Mouse (Mus musculus): ENCODE measurements around the gene D1Ertd622e. TPM values are rescaled to one million over a fixed set of nuclear protein-coding genes. Genes with fewer than 3 reads are reported as not detected.
A peak's percentile ranks its signal among the peaks of the same experiment; 100 is the strongest.
"Not testable (repeated sequence)": the region's sequence is repeated elsewhere in the genome, so short reads cannot be mapped to it uniquely, and the experiment has no call there.

D1Ertd622e gene
- polyA plus RNA-seq, 1 experiment from 2014 or later, result 42.4 TPM

DNA sequence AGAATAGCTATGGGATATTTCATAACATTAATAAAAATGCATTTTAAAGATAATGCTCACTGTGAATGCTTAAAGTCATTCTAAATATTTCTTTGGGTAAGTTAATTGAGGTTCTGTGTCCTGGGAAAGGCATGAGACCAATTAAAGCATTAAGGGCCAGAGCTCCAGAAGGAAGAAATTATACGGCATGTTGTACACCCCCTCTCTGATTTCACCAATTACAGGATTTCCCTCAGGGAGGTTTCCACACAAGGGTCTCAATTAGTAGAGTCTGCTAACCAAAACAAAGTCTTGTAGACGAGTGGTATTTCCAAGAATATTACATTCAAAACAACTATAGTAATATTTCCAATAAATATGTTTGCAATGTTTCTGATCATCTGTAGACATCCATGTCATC is 50.1 kb downstream of the D1Ertd622e start:
- 63% methylated on average over 2 of the region's 2 CpGs for WGBS (ENCODE audit: insufficient replicate concordance)
- no peaks in the 10 kb centered on the region for H3K9me3 ChIP-seq (replicated peaks)
- H3K27me3 ChIP-seq (replicated peaks), result no peaks in the 10 kb centered on the region
- no peaks in the 10 kb centered on the region for H3K36me3 ChIP-seq
- H3K4me3 ChIP-seq, result no peak overlapping the region
- no peaks in the 10 kb centered on the region for H3K4me1 ChIP-seq
- no peak overlapping the region for H3K9ac ChIP-seq
- no peak overlapping the region for H3K4me2 ChIP-seq
- H3K27ac ChIP-seq, result no peak overlapping the region
- no peak for ATAC-seq

DNA sequence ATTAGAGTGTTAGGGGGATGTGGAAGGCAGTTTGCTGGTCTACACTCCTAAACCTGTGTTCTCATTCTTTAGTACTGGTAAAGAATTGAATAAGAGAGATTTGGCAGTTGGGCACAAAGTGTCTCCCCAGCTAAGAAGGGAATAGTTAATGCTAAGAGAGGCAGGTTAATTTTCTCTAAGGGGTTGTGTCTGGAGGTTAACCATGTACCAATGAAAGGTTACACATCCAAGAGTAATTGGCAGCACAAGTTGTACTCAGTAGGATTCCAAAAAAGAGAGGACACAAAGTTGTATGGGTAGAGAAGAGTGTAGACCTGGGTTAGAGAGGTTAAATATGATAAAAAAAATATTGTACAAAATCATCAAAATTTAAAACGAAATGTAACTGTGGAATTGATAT is 58.5 kb downstream of the D1Ertd622e start:
- ATAC-seq, result no peak
- WGBS (ENCODE audit: insufficient replicate concordance), result 53% methylated on average over 1 of the region's 1 CpGs
- H3K9me3 ChIP-seq (replicated peaks), result no peaks in the 10 kb centered on the region
- no peak overlapping the region for H3K4me3 ChIP-seq
- no peak overlapping the region for H3K27ac ChIP-seq
- H3K36me3 ChIP-seq, result no peaks in the 10 kb centered on the region
- H3K4me1 ChIP-seq, result no peaks in the 10 kb centered on the region
- H3K9ac ChIP-seq, result no peak overlapping the region
- H3K4me2 ChIP-seq, result no peak overlapping the region
- no peaks in the 10 kb centered on the region for H3K27me3 ChIP-seq (replicated peaks)

GRCm38 (mm10) chr1:97600371-97600770 is 61.5 kb downstream of the D1Ertd622e start:
- Histone ChIP-seq H3K36me3 (no peaks in the 10 kb centered on the region), H3K27me3 (replicated peaks) (no peaks in the 10 kb centered on the region), H3K4me1 (no peaks in the 10 kb centered on the region), H3K9me3 (replicated peaks) (no peaks in the 10 kb centered on the region), H3K9ac (no peak overlapping the region), H3K27ac (no peak overlapping the region), H3K4me3 (no peak overlapping the region), H3K4me2 (no peak overlapping the region)
- no peak for ATAC-seq
- 48% methylated on average over 2 of the region's 2 CpGs for WGBS (ENCODE audit: insufficient replicate concordance)

GRCm38 (mm10) chr1:97599101-97599500 is 62.8 kb downstream of the D1Ertd622e start:
- H3K4me1 ChIP-seq, result no peaks in the 10 kb centered on the region
- WGBS (ENCODE audit: insufficient replicate concordance), result 82% methylated on average over 3 of the region's 3 CpGs
- ATAC-seq, result no peak
- H3K4me3 ChIP-seq, result no peak overlapping the region
- H3K9me3 ChIP-seq (replicated peaks), result no peaks in the 10 kb centered on the region
- no peak overlapping the region for H3K4me2 ChIP-seq
- no peaks in the 10 kb centered on the region for H3K27me3 ChIP-seq (replicated peaks)
- no peaks in the 10 kb centered on the region for H3K36me3 ChIP-seq
- no peak overlapping the region for H3K9ac ChIP-seq
- no peak overlapping the region for H3K27ac ChIP-seq

- Histone ChIP-seq H3K4me3 (no peak overlapping the region), H3K36me3 (no peaks in the 10 kb centered on the region), H3K27ac (no peak overlapping the region), H3K9ac (no peak overlapping the region), H3K9me3 (replicated peaks) (no peaks in the 10 kb centered on the region), H3K27me3 (replicated peaks) (no peaks in the 10 kb centered on the region), H3K4me2 (no peak overlapping the region), H3K4me1 (peaks cover 4% of the 10 kb centered on the region)
- no peak for ATAC-seq
- 51% methylated on average over 3 of the region's 3 CpGs for WGBS (ENCODE audit: insufficient replicate concordance)
Observed at GRCm38 (mm10) chr1:97588561-97588960, 73.3 kb downstream of the D1Ertd622e start.

- Histone ChIP-seq H3K4me1 (peaks cover 4% of the 10 kb centered on the region), H3K4me2 (no peak overlapping the region), H3K27ac (no peak overlapping the region), H3K4me3 (no peak overlapping the region), H3K9ac (no peak overlapping the region), H3K36me3 (no peaks in the 10 kb centered on the region), H3K9me3 (replicated peaks) (no peaks in the 10 kb centered on the region), H3K27me3 (replicated peaks) (no peaks in the 10 kb centered on the region)
- ATAC-seq, result peak; percentile 57
Observed at GRCm38 (mm10) chr1:97585106-97585505, 76.8 kb downstream of the D1Ertd622e start.

DNA sequence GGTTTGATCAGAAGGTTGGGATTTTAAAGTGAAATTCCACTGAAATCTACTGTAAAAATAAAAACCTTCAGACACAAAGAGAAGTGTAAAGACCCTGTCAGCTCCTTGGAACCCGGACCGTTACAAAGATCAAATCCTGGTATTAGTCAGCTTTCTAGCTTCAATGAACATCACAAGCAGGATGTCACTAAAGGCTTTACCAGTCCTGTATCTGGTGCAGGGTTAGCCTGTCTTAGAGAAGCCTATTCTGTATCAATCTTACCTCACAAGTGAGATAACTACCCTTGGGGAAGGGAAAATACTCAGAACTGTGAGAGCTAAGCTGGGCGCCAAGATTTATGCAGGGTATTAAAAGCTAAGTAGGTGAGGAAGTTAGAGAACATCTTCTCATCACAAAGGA is 77.7 kb downstream of the D1Ertd622e start:
- H3K9me3 ChIP-seq (replicated peaks), result no peaks in the 10 kb centered on the region
- no peaks in the 10 kb centered on the region for H3K36me3 ChIP-seq
- H3K27ac ChIP-seq, result no peak overlapping the region
- no peaks in the 10 kb centered on the region for H3K27me3 ChIP-seq (replicated peaks)
- peaks cover 4% of the 10 kb centered on the region for H3K4me1 ChIP-seq
- H3K9ac ChIP-seq, result no peak overlapping the region
- ATAC-seq, result no peak
- 71% methylated on average over 3 of the region's 3 CpGs for WGBS (ENCODE audit: insufficient replicate concordance)
- no peak overlapping the region for H3K4me2 ChIP-seq
- H3K4me3 ChIP-seq, result no peak overlapping the region

DNA sequence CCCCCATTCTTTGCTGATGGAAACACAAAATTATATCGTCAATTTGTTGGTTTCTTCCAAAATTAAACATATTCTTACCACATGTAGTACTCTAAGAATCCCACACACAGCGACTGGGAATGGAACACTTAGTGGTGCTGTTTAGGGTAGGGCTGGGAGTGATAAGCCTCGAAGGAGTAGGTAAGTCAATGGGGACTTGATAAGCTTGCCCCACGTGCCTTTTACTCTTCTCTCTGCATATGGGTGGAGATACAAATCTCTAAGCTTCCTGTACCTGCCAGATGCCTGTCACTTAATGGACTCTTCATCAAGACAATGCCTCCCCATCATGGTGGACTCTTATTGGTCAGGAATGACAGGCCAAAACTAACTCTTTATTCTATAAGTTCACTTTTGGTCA is 78.8 kb downstream of the D1Ertd622e start:
- H3K4me1 ChIP-seq, result peaks cover 4% of the 10 kb centered on the region
- no peak for ATAC-seq
- H3K36me3 ChIP-seq, result no peaks in the 10 kb centered on the region
- no peak overlapping the region for H3K4me3 ChIP-seq
- no peaks in the 10 kb centered on the region for H3K9me3 ChIP-seq (replicated peaks)
- H3K4me2 ChIP-seq, result no peak overlapping the region
- H3K27ac ChIP-seq, result no peak overlapping the region
- H3K27me3 ChIP-seq (replicated peaks), result no peaks in the 10 kb centered on the region
- no peak overlapping the region for H3K9ac ChIP-seq
- WGBS (ENCODE audit: insufficient replicate concordance), result 48% methylated on average over 4 of the region's 4 CpGs

GRCm38 (mm10) chr1:97580680-97581079 is 81.2 kb downstream of the D1Ertd622e start:
- not testable (repeated sequence) for H3K9ac ChIP-seq; H3K4me2 ChIP-seq; ATAC-seq; H3K27ac ChIP-seq; H3K36me3 ChIP-seq; H3K9me3 ChIP-seq (replicated peaks); H3K4me1 ChIP-seq; H3K4me3 ChIP-seq; H3K27me3 ChIP-seq (replicated peaks)

GRCm38 (mm10) chr1:97580270-97580669 is 81.6 kb downstream of the D1Ertd622e start:
- Histone ChIP-seq H3K4me1 (peaks cover 3% of the 10 kb centered on the region), H3K27me3 (replicated peaks) (no peaks in the 10 kb centered on the region), H3K4me3 (no peak overlapping the region), H3K27ac (no peak overlapping the region), H3K36me3 (no peaks in the 10 kb centered on the region), H3K4me2 (no peak overlapping the region), H3K9me3 (replicated peaks) (no peaks in the 10 kb centered on the region), H3K9ac (no peak overlapping the region)
- 45% methylated on average over 3 of the region's 3 CpGs for WGBS (ENCODE audit: insufficient replicate concordance)
- no peak for ATAC-seq

- 51% methylated on average over 3 of the region's 3 CpGs for WGBS (ENCODE audit: insufficient replicate concordance)
- no peaks in the 10 kb centered on the region for H3K27me3 ChIP-seq (replicated peaks)
- no peak for ATAC-seq
- no peak overlapping the region for H3K4me2 ChIP-seq
- H3K4me1 ChIP-seq, result no peaks in the 10 kb centered on the region
- H3K9me3 ChIP-seq (replicated peaks), result no peaks in the 10 kb centered on the region
- no peak overlapping the region for H3K9ac ChIP-seq
- H3K4me3 ChIP-seq, result no peak overlapping the region
- no peak overlapping the region for H3K27ac ChIP-seq
- H3K36me3 ChIP-seq, result no peaks in the 10 kb centered on the region
Observed at GRCm38 (mm10) chr1:97578025-97578417, 83.9 kb downstream of the D1Ertd622e start.

DNA sequence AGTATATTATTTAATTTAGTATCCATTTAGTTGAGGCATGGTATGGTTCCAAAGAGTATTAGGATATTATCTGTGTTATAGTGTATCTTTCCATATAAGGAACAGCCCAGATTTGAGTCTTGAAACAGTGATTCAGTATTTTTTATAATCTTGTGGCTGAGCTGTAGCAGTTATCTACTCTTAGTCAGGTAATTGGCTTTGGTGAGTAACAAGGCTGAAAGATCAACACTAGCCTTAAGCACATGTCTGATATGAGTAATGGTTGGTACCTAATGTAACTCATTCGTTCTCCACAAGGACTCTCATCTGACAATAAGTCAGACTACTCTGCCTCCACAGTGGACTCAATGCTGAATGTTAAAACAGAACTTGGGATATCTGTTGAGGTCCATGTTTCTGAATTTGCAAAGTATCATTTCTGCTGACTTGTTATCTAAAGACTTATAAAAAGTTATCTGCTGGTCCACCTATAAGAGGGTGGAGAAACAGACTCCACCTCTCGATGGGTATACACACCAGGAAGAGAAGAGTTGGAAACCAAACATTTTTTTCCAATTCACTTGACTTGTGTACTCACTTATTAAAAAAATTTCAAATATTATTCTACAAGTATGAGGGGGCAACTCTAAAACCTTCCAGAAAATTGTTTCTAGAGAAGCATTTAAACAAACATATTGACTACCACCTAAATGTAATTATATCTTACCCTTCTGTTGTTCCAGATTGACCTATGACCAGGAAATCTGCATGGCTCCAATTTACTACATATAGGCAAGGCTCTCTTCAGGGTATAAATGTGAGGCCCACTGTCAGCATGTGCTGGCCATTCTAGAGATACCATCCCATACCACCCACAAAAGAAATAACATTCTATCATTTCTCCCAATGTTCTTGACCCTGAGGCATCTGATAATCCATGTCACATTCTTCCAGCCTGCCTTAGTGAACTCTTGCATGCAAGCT is 84.5 kb downstream of the D1Ertd622e start:
- H3K27me3 ChIP-seq (replicated peaks), result no peaks in the 10 kb centered on the region
- H3K9ac ChIP-seq, result no peak overlapping the region
- no peaks in the 10 kb centered on the region for H3K4me1 ChIP-seq
- H3K27ac ChIP-seq, result no peak overlapping the region
- WGBS (ENCODE audit: insufficient replicate concordance), result 50% methylated on average over 2 of the region's 2 CpGs
- H3K4me2 ChIP-seq, result no peak overlapping the region
- no peaks in the 10 kb centered on the region for H3K36me3 ChIP-seq
- H3K9me3 ChIP-seq (replicated peaks), result no peaks in the 10 kb centered on the region
- H3K4me3 ChIP-seq, result no peak overlapping the region
- no peak for ATAC-seq

GRCm38 (mm10) chr1:97576576-97576975 is 85.3 kb downstream of the D1Ertd622e start:
- Histone ChIP-seq H3K4me1 (no peaks in the 10 kb centered on the region), H3K9me3 (replicated peaks) (no peaks in the 10 kb centered on the region), H3K9ac (no peak overlapping the region), H3K4me3 (no peak overlapping the region), H3K36me3 (no peaks in the 10 kb centered on the region), H3K27me3 (replicated peaks) (no peaks in the 10 kb centered on the region), H3K4me2 (no peak overlapping the region), H3K27ac (no peak overlapping the region)
- ATAC-seq, result no peak
- 66% methylated on average over 3 of the region's 3 CpGs for WGBS (ENCODE audit: insufficient replicate concordance)
